Comparison of ENCODE assay signal across 16 mouse cellular contexts in the genomic region with DNA sequence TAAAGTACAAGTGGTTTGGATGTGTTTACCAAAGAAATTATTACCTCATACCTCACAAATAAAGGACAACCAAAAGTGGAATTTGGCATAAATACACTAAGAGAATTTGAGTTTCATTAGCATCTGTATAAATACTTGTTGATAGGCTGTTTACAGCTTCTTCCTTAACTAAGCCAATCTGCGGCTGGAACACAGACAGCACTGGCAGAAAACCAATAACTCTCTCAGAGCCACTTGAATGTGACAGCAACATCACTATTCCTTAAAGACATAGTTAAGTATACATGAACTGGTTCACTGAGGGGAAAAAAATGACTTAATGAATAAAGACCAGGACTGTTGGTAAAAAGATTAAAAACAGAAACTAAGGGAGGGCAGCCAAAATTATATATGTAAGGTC. TPM values are rescaled to one million over a fixed set of nuclear protein-coding genes. Genes with fewer than 3 reads are reported as not detected.
"Had no signal": no experiment of that assay in that cellular context is flagged by ENCODE, and none has a peak within 500 bp of the region (broad histone marks: within the 10 kb centered on the region; RNA-seq: fewer than 3 reads in every experiment).

No protein-coding gene starts in this region.

- H3K27me3 ChIP-seq: limb, embryonic 12.5 days; liver, embryonic 13.5 days; neural tube, embryonic 12.5 days had no signal

- H3K9ac ChIP-seq: limb, embryonic 12.5 days; liver, embryonic 13.5 days; liver, postnatal 0 days; neural tube, embryonic 12.5 days had no signal

- H3K4me3 ChIP-seq: left cerebral cortex, adult 2 months; limb, embryonic 12.5 days; liver, embryonic 13.5 days; neural tube, embryonic 12.5 days had no signal

- H3K9me3 ChIP-seq: limb, embryonic 12.5 days; liver, embryonic 13.5 days; neural tube, embryonic 12.5 days had no signal

- H3K36me3 ChIP-seq: limb, embryonic 12.5 days; liver, embryonic 13.5 days; neural tube, embryonic 12.5 days had no signal

- H3K4me1 ChIP-seq: limb, embryonic 12.5 days; liver, embryonic 13.5 days; neural tube, embryonic 12.5 days had no signal

- ATAC-seq: liver, postnatal 0 days had no signal

- DNase-seq: kidney, postnatal 14 days; liver; liver, embryonic 13.5 days; liver, postnatal 0 days; lung, postnatal 36 days; midbrain, embryonic 14.5 days; thymus, postnatal 4 days had no signal

- H3K4me2 ChIP-seq: limb, embryonic 12.5 days; liver, embryonic 13.5 days; neural tube, embryonic 12.5 days had no signal

- H3K27ac ChIP-seq: left cerebral cortex, adult 2 months; limb, embryonic 12.5 days; liver, embryonic 13.5 days; neural tube, embryonic 12.5 days; stomach, postnatal 0 days had no signal

RNA-seq across cellular contexts. Expression of a gene that starts 56.1 kb away (rescaled TPM):
- total RNA-seq: layer of hippocampus, postnatal 25 days; left cerebral cortex, postnatal 25 days; megakaryocyte progenitor cell, adult 5-6 weeks; monocyte, adult 5-6 weeks; neutrophil, adult 5-6 weeks had no signal
- polyA plus RNA-seq: liver, postnatal 0 days; midbrain, embryonic 14.5 days; stomach, postnatal 0 days had no signal
